Mouse (Mus musculus) C2C12 (cell line): ENCODE measurements around the gene Elavl1. TPM values are rescaled to one million over a fixed set of nuclear protein-coding genes. Genes with fewer than 3 reads are reported as not detected.

Experiments used
- H3K27me3 ChIP-seq: one replicate; pipeline ENCODE4 v1.6.1; 2011; ENCODE audit not compliant: control insufficient read depth, insufficient read depth, insufficient read length
- H3K36me3 ChIP-seq: one replicate; pipeline ENCODE4 v1.6.1; 2011; ENCODE audit not compliant: control insufficient read depth, insufficient read depth
- H3K4me3 ChIP-seq: one replicate; pipeline ENCODE4 v1.5.1; 2011; ENCODE audit warnings: mild to moderate bottlenecking, control low read depth; ENCODE audit not compliant: poor library complexity, insufficient read depth, severe bottlenecking
- H3K79me2 ChIP-seq: one replicate; pipeline ENCODE4 v1.6.1; 2011; ENCODE audit not compliant: control insufficient read depth, insufficient read depth
- H3K79me3 ChIP-seq: one replicate; pipeline ENCODE4 v1.6.1; 2011; ENCODE audit warnings: low read depth, control low read depth
- H3ac ChIP-seq: one replicate; pipeline ENCODE3; 2011; ENCODE audit warnings: low read depth; ENCODE audit not compliant: control insufficient read depth, insufficient read length
- CEBPB ChIP-seq: IDR thresholded peaks from one replicate; pipeline ENCODE4 v1.6.1; 2011; ENCODE audit warnings: low read depth, mild to moderate bottlenecking, control low read depth, moderate library complexity
- CTCF ChIP-seq: IDR thresholded peaks from one replicate; pipeline ENCODE4 v1.5.1; 2011; ENCODE audit not compliant: control insufficient read depth, insufficient read depth, insufficient read length
- FOSL1 ChIP-seq: IDR thresholded peaks from one replicate; pipeline ENCODE4 v1.8.0; 2011; ENCODE audit warnings: mild to moderate bottlenecking, low read length; ENCODE audit not compliant: poor library complexity, insufficient read depth, severe bottlenecking
- MAX ChIP-seq: IDR thresholded peaks from one replicate; pipeline ENCODE4 v1.6.1; 2011; ENCODE audit warnings: mild to moderate bottlenecking, control low read depth
- MYOD1 ChIP-seq: IDR thresholded peaks from one replicate; pipeline ENCODE4 v1.6.1; 2011; ENCODE audit warnings: low read depth; ENCODE audit not compliant: control insufficient read depth, insufficient read length
- MYOG ChIP-seq: IDR thresholded peaks from one replicate; pipeline ENCODE4 v1.6.1; 2011; ENCODE audit not compliant: control insufficient read depth, insufficient read length; ENCODE audit errors: extremely low read depth
- USF1 ChIP-seq: IDR thresholded peaks from one replicate; pipeline ENCODE4 v1.6.1; 2011; ENCODE audit warnings: low read depth, mild to moderate bottlenecking, control low read depth, moderate library complexity
- polyA plus RNA-seq: library from polyadenylated mRNA; unstranded; fragments of >200 nt; fragmentation: generic; extraction: Trizol; gene quantifications from one replicate; pipeline ENCODE4 v1.2.1, GENCODE M21; 2012; ENCODE audit warnings: missing spikeins

Elavl1 gene
- polyA plus RNA-seq, 1 experiment = 63.8 TPM

DNA sequence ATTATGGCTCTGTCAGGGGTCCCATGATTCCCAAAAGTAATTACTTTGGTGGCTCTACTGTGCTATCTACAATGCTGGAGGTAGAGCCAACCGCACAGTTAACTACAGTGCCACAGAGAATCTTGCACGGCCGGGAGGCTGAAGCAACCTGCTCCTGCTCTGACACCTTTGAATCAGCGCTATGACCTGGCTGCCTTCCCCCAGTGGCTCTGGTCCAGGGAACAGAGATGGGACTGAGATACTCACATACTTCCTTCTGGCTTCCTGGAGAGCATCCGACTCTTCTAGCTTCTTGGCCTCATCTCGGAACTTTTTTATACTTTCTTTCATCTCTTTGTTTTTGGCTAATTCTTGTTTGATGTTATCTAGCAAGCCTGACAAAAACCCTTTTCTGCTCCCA, 55.6 kb downstream of the Elavl1 start:
- no peak overlapping the region for H3ac ChIP-seq
- no peak for TF ChIP-seq USF1
- TF ChIP-seq MAX = no peak
- no peak for TF ChIP-seq MYOG
- TF ChIP-seq CTCF = no peak
- TF ChIP-seq FOSL1 = no peak
- no peak for TF ChIP-seq CEBPB
- TF ChIP-seq MYOD1 = no peak
- no peaks in the 10 kb centered on the region for H3K27me3 ChIP-seq
- peaks cover 8% of the 10 kb centered on the region for H3K79me3 ChIP-seq
- peaks cover 15% of the 10 kb centered on the region for H3K79me2 ChIP-seq
- H3K4me3 ChIP-seq = no peak overlapping the region
- peaks cover 88% of the 10 kb centered on the region for H3K36me3 ChIP-seq

- H3K79me3 ChIP-seq = no peaks in the 10 kb centered on the region
- H3K4me3 ChIP-seq = no peak overlapping the region
- TF ChIP-seq MYOD1 (no peak), CTCF (peak; percentile 23), FOSL1 (no peak)
- no peak overlapping the region for H3ac ChIP-seq
- H3K27me3 ChIP-seq = no peaks in the 10 kb centered on the region
- H3K36me3 ChIP-seq = peaks cover 85% of the 10 kb centered on the region
- no peaks in the 10 kb centered on the region for H3K79me2 ChIP-seq
These were observed 57.6 kb downstream of the Elavl1 start for GRCm38 (mm10) chr8:4267627-4268026.

DNA sequence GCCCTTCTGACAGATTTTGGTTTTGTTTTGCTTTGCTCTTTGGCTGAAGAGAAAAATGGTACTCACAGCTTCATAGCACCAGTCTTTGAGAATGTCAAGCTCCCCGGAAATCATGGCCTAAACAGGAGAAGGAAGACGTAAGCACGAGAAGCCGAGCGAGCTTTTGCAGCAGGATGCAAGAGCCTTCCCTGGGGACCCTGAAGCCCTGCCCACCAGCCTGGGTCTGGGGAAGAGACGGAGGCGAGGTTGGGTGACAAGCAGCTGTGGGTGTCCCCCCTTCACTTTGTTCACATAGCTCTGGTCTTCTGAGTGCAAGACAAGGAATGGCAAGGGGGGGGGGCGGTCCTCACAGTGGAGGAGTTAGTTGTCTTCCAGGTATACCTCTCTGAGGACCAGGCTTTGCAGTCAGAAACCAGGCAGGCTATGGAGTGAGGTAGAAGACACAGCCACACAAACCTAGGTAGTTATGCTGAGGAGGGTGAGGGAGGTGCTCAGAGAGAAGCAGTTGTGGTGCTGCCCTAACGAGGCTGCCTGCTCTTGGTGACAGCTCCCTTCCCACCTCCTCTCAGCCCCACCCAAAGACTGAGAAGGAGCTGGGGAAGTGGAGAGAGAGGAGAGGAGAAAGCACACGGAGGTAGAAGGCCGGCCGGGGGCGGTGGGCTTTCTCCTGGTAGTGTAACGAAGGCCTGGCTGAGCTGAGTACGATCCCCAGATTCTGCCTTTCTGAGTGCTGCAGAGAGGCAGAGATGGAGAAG, 59.9 kb downstream of the Elavl1 start:
- H3K36me3 ChIP-seq = peaks cover 88% of the 10 kb centered on the region
- no peak overlapping the region for H3ac ChIP-seq
- no peak overlapping the region for H3K4me3 ChIP-seq
- TF ChIP-seq CEBPB = no peak
- no peak for TF ChIP-seq CTCF
- no peak for TF ChIP-seq MAX
- TF ChIP-seq FOSL1 = no peak
- no peak for TF ChIP-seq MYOG
- no peaks in the 10 kb centered on the region for H3K79me3 ChIP-seq
- no peaks in the 10 kb centered on the region for H3K27me3 ChIP-seq
- no peaks in the 10 kb centered on the region for H3K79me2 ChIP-seq

DNA sequence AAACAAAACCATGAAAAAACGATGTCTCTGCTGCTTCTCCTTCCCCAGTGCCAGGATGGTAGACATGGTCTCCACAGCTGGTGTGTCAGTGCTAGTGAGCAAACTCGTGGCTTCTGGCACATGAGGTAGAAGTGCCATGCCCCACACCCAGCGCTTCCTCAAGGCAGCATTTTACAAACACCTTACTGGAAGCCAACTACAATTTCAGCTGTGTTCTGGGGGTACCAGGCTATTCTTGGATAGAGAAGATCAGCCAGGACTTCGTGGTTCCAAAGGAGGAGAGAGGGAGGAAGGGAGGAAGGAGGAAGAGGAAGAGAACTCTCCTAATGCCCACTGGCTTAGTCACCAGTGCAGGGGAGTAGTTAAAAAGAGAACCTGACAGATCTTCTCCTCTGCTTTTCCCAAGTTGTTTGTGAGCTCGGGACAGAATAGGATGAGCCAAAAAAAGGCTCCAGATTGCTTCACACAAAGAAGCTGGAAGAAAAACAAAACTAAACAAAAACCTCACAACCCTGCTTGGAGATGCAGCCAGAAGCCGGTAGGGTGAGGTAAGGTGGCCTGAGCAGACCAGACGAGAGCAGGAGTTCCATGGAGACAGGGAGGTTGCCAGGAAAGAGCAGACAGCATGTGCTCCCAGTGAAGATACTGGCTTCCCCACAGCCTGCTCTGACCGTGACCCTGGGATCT, 62.0 kb downstream of the Elavl1 start:
- Histone ChIP-seq H3K27me3 (no peaks in the 10 kb centered on the region), H3ac (no peak overlapping the region), H3K36me3 (peaks cover 75% of the 10 kb centered on the region), H3K79me2 (no peaks in the 10 kb centered on the region), H3K79me3 (no peaks in the 10 kb centered on the region), H3K4me3 (no peak overlapping the region)
- TF ChIP-seq USF1 (no peak), CEBPB (no peak), FOSL1 (no peak), MAX (no peak), MYOD1 (no peak)

GRCm38 (mm10) chr8:4259805-4260170, 65.4 kb downstream of the Elavl1 start:
- peaks cover 62% of the 10 kb centered on the region for H3K36me3 ChIP-seq
- no peak overlapping the region for H3K4me3 ChIP-seq
- peaks cover 5% of the 10 kb centered on the region for H3K79me2 ChIP-seq
- no peaks in the 10 kb centered on the region for H3K27me3 ChIP-seq
- TF ChIP-seq CEBPB (no peak), CTCF (no peak), FOSL1 (no peak), MAX (no peak), USF1 (no peak), MYOD1 (no peak), MYOG (no peak)
- no peaks in the 10 kb centered on the region for H3K79me3 ChIP-seq
- no peak overlapping the region for H3ac ChIP-seq

DNA sequence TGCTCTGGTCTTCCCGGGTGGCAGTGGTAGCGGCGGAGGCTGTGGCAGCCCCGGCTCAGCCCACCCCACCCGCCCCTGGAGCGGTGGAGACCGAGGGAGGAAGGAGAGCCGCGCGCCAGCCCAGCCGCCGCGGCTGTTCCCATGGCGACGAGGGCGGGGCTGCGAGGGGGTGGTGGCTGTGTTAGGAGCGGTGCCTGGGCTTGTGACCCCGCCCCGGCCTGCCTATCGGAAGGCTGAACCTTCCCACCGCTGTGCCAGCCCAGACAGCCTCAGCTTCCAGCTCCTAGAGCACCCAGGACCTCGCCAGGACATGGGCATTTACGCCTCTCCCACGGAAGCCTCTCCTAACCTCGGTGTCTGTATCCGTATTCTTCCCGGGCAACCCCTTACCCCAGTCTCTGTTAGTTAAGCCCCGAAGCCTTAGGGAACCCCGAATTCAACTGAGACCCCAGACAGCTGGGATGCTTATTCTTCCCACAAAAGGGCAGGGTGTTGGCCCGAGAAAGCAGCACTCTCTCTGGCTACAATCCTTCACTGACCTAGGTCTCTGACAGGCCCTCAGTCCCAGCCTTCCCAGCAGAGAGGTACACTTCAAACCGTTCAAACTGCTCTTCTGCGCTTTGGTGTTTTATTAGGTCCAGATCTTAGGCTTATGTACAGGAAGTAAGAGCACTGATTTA, 65.9 kb downstream of the Elavl1 start, which contains the start of gene Ctxn1:
Ctxn1 (minus strand) TSS at position 150 of the 680 bp plus-strand sequence.
- Histone ChIP-seq H3ac (peak within 1 kb of the TSS; percentile 69), H3K27me3 (no peaks in the 10 kb centered on the region), H3K79me2 (peaks cover 10% of the 10 kb centered on the region), H3K79me3 (peaks cover 3% of the 10 kb centered on the region), H3K36me3 (peaks cover 62% of the 10 kb centered on the region), H3K4me3 (peak within 1 kb of the TSS; percentile 53)
- TF ChIP-seq MYOD1 (no peak), MYOG (no peak)
